Mouse (Mus musculus) liver, postnatal 0 days (tissue): ENCODE results near the gene Tm7sf3.

Experiments used
- CTCF ChIP-seq: sonication (generic); IDR thresholded peaks from 2 replicates; pipeline ENCODE4 v1.5.1; 2016; ENCODE audit warnings: antibody characterized with exemption, low read depth
- EP300 ChIP-seq: IDR thresholded peaks from 2 replicates; pipeline ENCODE4 v1.6.1; 2016; ENCODE audit warnings: antibody characterized with exemption, low read depth, mild to moderate bottlenecking

DNA sequence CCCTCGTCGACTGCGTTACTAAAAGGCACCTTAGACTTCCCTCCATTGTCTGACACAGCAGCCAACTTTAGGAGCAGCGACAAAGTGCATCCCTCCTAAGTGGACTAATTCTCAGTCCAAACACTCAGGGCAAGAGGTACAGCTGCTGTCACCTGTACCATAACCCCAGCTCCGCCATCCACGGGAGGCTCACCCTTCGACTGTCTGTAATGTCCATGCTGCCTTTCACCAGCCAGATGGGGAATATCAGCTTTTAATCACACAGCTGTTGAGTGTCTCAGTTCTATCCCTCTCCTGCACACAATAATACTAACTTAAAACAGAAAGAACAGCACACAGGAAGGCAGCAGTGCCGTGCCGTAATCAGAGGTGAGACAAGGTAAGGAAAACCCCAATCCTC lies 10.2 kb downstream of the Tm7sf3 start:
- TF ChIP-seq CTCF: no peak
- no peak for TF ChIP-seq EP300
